Mouse (Mus musculus): ENCODE data around the gene Jak1. TPM values are rescaled to one million over a fixed set of nuclear protein-coding genes. Genes with fewer than 3 reads are reported as not detected.

Jak1 gene
- 33.2 and 50.2 TPM in 2 replicates for polyA plus RNA-seq (2012; rRNA removed)

GRCm38 (mm10) chr4:101264741-101265513 lies at the start of gene Jak1:
Gene Jak1 (minus strand): TSS chr4:101265282.
- peak; percentile 98 for DNase-seq (ENCODE audit: low read depth)
- peak; percentile 95 for TF ChIP-seq POLR2A (IDR thresholded peaks at IDR 0.05; ENCODE audit: borderline replicate concordance, extremely low read depth, insufficient read depth, insufficient read length, poor library complexity, severe bottlenecking)
- no peak for TF ChIP-seq CTCF (IDR thresholded peaks at IDR 0.05; ENCODE audit: borderline replicate concordance, extremely low read depth, insufficient read depth, insufficient read length)

- DNase-seq (ENCODE audit: low read depth): no peak
- no peak for TF ChIP-seq CTCF (IDR thresholded peaks at IDR 0.05; ENCODE audit: borderline replicate concordance, extremely low read depth, insufficient read depth, insufficient read length)
- TF ChIP-seq POLR2A (IDR thresholded peaks at IDR 0.05; ENCODE audit: borderline replicate concordance, extremely low read depth, insufficient read depth, insufficient read length, poor library complexity, severe bottlenecking): no peak
Measured at GRCm38 (mm10) chr4:101312055-101312454, 47.0 kb upstream of the Jak1 start.

GRCm38 (mm10) chr4:101308166-101308565 lies 43.1 kb upstream of the Jak1 start:
- TF ChIP-seq POLR2A (IDR thresholded peaks at IDR 0.05; ENCODE audit: borderline replicate concordance, extremely low read depth, insufficient read depth, insufficient read length, poor library complexity, severe bottlenecking) (no peak), CTCF (IDR thresholded peaks at IDR 0.05; ENCODE audit: borderline replicate concordance, extremely low read depth, insufficient read depth, insufficient read length) (no peak)

GRCm38 (mm10) chr4:101307286-101307685 lies 42.2 kb upstream of the Jak1 start:
- no peak for DNase-seq (ENCODE audit: low read depth)
- TF ChIP-seq POLR2A (IDR thresholded peaks at IDR 0.05; ENCODE audit: borderline replicate concordance, extremely low read depth, insufficient read depth, insufficient read length, poor library complexity, severe bottlenecking) (no peak), CTCF (IDR thresholded peaks at IDR 0.05; ENCODE audit: borderline replicate concordance, extremely low read depth, insufficient read depth, insufficient read length) (no peak)

More at GRCm38 (mm10) chr4:101308166-101308565, 43.1 kb upstream of the Jak1 start:
- no peak for DNase-seq (ENCODE audit: low read depth)

GRCm38 (mm10) chr4:101306132-101306915 lies 41.2 kb upstream of the Jak1 start:
- no peak for TF ChIP-seq CTCF (IDR thresholded peaks at IDR 0.05; ENCODE audit: borderline replicate concordance, extremely low read depth, insufficient read depth, insufficient read length)
- no peak for TF ChIP-seq POLR2A (IDR thresholded peaks at IDR 0.05; ENCODE audit: borderline replicate concordance, extremely low read depth, insufficient read depth, insufficient read length, poor library complexity, severe bottlenecking)
- peak; percentile 33 for DNase-seq (ENCODE audit: low read depth)

GRCm38 (mm10) chr4:101305126-101305525 lies 40.0 kb upstream of the Jak1 start:
- no peak for DNase-seq (ENCODE audit: low read depth)
- TF ChIP-seq CTCF (IDR thresholded peaks at IDR 0.05; ENCODE audit: borderline replicate concordance, extremely low read depth, insufficient read depth, insufficient read length): no peak
- TF ChIP-seq POLR2A (IDR thresholded peaks at IDR 0.05; ENCODE audit: borderline replicate concordance, extremely low read depth, insufficient read depth, insufficient read length, poor library complexity, severe bottlenecking): no peak

- no peak for TF ChIP-seq CTCF (IDR thresholded peaks at IDR 0.05; ENCODE audit: borderline replicate concordance, extremely low read depth, insufficient read depth, insufficient read length)
- TF ChIP-seq POLR2A (IDR thresholded peaks at IDR 0.05; ENCODE audit: borderline replicate concordance, extremely low read depth, insufficient read depth, insufficient read length, poor library complexity, severe bottlenecking): no peak
- no peak for DNase-seq (ENCODE audit: low read depth)
Measured at GRCm38 (mm10) chr4:101304114-101304513, 39.0 kb upstream of the Jak1 start.

- TF ChIP-seq POLR2A (IDR thresholded peaks at IDR 0.05; ENCODE audit: borderline replicate concordance, extremely low read depth, insufficient read depth, insufficient read length, poor library complexity, severe bottlenecking): no peak
- TF ChIP-seq CTCF (IDR thresholded peaks at IDR 0.05; ENCODE audit: borderline replicate concordance, extremely low read depth, insufficient read depth, insufficient read length): no peak
- DNase-seq (ENCODE audit: low read depth): no peak
Measured at GRCm38 (mm10) chr4:101300392-101300910, 35.4 kb upstream of the Jak1 start.

GRCm38 (mm10) chr4:101298311-101298990 lies 33.4 kb upstream of the Jak1 start:
- no peak for TF ChIP-seq POLR2A (IDR thresholded peaks at IDR 0.05; ENCODE audit: borderline replicate concordance, extremely low read depth, insufficient read depth, insufficient read length, poor library complexity, severe bottlenecking)
- no peak for TF ChIP-seq CTCF (IDR thresholded peaks at IDR 0.05; ENCODE audit: borderline replicate concordance, extremely low read depth, insufficient read depth, insufficient read length)

GRCm38 (mm10) chr4:101296836-101297235 lies 31.8 kb upstream of the Jak1 start:
- TF ChIP-seq POLR2A (IDR thresholded peaks at IDR 0.05; ENCODE audit: borderline replicate concordance, extremely low read depth, insufficient read depth, insufficient read length, poor library complexity, severe bottlenecking) (no peak), CTCF (IDR thresholded peaks at IDR 0.05; ENCODE audit: borderline replicate concordance, extremely low read depth, insufficient read depth, insufficient read length) (no peak)
- no peak for DNase-seq (ENCODE audit: low read depth)

More at GRCm38 (mm10) chr4:101298311-101298990, 33.4 kb upstream of the Jak1 start:
- DNase-seq (ENCODE audit: low read depth): no peak

GRCm38 (mm10) chr4:101295788-101296187 lies 30.7 kb upstream of the Jak1 start:
- TF ChIP-seq POLR2A (IDR thresholded peaks at IDR 0.05; ENCODE audit: borderline replicate concordance, extremely low read depth, insufficient read depth, insufficient read length, poor library complexity, severe bottlenecking): no peak
- no peak for TF ChIP-seq CTCF (IDR thresholded peaks at IDR 0.05; ENCODE audit: borderline replicate concordance, extremely low read depth, insufficient read depth, insufficient read length)
- DNase-seq (ENCODE audit: low read depth): no peak

Data from brain, embryonic 14.5 days (tissue).